Mouse (Mus musculus) G1E-ER4 (cell line): ENCODE data around the gene Psmd13. TPM values are rescaled to one million over a fixed set of nuclear protein-coding genes. Genes with fewer than 3 reads are reported as not detected.

Experiments used
- GATA1 ChIP-seq: IDR thresholded peaks from one replicate; pipeline ENCODE4 v1.8.0; 2012; ENCODE audit warnings: low read length, inconsistent platforms
- polyA plus RNA-seq: library from polyadenylated mRNA; stranded (reverse); fragments of >175 nt; gene quantifications from 2 replicates; pipeline ENCODE4 v1.2.3, GENCODE M21; 2012

Psmd13 gene
- polyA plus RNA-seq, 1 experiment = 50.0 TPM

DNA sequence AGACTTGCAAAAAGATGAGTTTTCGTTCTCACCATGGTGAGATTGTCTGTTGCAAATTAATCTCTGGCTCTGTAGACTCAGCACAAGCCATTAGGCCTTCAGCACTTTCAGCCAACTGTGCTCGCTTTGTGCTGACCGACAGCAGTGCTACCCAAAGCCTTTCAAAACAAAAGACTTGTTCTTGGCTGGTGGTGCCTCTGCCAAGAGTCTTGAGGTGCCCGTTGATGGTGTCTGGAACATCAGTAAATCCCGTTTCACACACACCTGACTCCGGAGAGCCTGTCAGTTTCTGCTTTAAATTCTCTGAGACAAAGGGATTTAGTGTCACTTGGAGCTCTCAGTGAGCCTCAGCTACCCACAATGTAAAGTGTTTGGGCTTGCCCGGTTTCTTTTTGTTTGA lies 12.3 kb downstream of the Psmd13 start:
- TF ChIP-seq GATA1 = no peak

- no peak for TF ChIP-seq GATA1
Observed at GRCm38 (mm10) chr7:140894611-140895010, 12.8 kb downstream of the Psmd13 start.

- TF ChIP-seq GATA1 = no peak
Observed at GRCm38 (mm10) chr7:140897863-140898262, 16.1 kb downstream of the Psmd13 start.

DNA sequence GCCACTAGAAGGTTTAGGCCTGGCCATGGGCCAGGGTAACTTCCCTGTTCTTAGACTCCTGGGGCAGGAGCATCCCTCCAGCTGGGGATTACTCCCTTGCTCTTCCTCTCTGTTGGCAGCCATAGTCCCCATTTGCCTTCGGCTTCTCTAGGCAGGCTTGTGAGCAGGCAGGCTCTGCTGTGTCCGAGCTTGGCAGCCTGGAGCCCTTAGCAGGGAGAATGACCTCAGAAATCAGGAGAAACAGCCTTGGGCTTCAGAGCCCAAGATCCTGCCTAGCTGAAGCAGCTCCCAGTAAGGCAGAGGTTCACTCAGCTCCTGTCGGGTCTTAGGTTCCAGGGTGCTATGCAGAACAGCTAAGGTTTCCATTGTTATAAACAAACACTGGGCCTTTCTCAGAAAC lies 17.4 kb downstream of the Psmd13 start:
- TF ChIP-seq GATA1 = no peak

- TF ChIP-seq GATA1 = no peak
Observed at GRCm38 (mm10) chr7:140900220-140900619, 18.5 kb downstream of the Psmd13 start, which contains the start of gene Cox8b. TSS of gene Cox8b (minus strand) at chr7:140900446.

GRCm38 (mm10) chr7:140902036-140902875 lies 20.5 kb downstream of the Psmd13 start:
- TF ChIP-seq GATA1 = no peak

- TF ChIP-seq GATA1 = no peak
Observed at GRCm38 (mm10) chr7:140903212-140903611, 21.4 kb downstream of the Psmd13 start.

GRCm38 (mm10) chr7:140905642-140906081 lies 23.9 kb downstream of the Psmd13 start:
- TF ChIP-seq GATA1 = no peak

GRCm38 (mm10) chr7:140907131-140907530 lies 25.4 kb downstream of the Psmd13 start:
- no peak for TF ChIP-seq GATA1

- TF ChIP-seq GATA1 = no peak
Observed at GRCm38 (mm10) chr7:140907697-140908096, 25.9 kb downstream of the Psmd13 start.

GRCm38 (mm10) chr7:140908181-140908580 lies 26.4 kb downstream of the Psmd13 start:
- TF ChIP-seq GATA1 = no peak

GRCm38 (mm10) chr7:140908634-140909107 lies 26.9 kb downstream of the Psmd13 start:
- no peak for TF ChIP-seq GATA1

DNA sequence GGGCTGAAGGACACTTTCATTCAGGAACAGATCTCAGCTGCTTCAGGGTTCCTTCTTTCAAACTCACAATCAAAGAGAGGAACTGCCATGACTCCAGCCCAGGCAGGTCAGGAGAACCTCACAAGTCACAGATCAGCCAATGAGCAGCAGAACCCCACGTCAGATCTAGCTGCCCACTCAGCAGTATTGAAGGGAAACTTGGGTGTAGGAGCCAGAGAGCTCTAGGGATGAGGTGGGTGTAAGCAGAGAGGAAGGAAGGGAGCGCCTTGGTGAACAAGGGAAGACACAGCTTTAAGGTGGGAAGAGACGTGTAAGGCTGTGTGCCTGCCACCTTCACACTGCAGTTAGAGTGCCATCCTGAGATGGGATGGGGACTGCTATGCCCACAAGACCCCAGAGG lies 30.5 kb downstream of the Psmd13 start:
- TF ChIP-seq GATA1 = no peak

DNA sequence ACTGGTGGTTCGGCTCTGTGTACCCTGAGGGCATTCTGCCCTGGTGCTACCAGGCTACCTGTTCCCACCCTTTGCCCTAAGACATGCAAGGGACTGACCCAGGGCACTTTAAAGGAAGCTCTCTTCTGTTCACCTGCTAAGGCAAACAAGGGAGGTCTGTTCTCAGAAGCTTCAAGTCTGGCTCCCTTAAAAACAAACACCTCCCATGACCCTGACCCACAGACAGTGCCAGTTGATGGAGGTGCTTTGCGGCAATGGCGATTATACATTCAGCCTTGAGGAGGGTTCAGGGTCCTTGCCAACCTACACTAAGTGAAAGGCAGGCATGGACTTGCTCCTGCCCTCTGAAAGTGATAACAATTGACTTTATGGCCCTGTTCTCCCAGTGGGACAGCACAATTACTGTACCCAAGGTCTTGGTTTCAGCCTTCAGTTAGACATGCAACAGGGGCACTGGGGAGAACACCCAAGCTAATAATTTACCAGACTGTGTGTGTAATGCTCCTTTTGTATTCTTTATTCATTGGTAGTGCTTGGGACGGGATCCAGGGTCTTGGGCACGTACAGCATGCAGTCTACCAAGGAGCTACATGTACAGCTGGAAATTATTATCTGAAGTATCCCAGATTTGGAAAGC lies 31.2 kb downstream of the Psmd13 start:
- TF ChIP-seq GATA1 = no peak

GRCm38 (mm10) chr7:140914031-140914690 lies 32.4 kb downstream of the Psmd13 start:
- TF ChIP-seq GATA1 = no peak

- TF ChIP-seq GATA1 = peak; percentile 52
Observed at GRCm38 (mm10) chr7:140919911-140920310, 38.1 kb downstream of the Psmd13 start.
